Mouse (Mus musculus) liver, adult (tissue): ENCODE measurements around the gene Reep3.

Experiments used
- GATA4 ChIP-seq: IDR thresholded peaks from 2 replicates; pipeline ENCODE4 v1.6.1; 2014; ENCODE audit warnings: mild to moderate bottlenecking, low read length; ENCODE audit not compliant: insufficient replicate concordance

Gene Reep3

DNA sequence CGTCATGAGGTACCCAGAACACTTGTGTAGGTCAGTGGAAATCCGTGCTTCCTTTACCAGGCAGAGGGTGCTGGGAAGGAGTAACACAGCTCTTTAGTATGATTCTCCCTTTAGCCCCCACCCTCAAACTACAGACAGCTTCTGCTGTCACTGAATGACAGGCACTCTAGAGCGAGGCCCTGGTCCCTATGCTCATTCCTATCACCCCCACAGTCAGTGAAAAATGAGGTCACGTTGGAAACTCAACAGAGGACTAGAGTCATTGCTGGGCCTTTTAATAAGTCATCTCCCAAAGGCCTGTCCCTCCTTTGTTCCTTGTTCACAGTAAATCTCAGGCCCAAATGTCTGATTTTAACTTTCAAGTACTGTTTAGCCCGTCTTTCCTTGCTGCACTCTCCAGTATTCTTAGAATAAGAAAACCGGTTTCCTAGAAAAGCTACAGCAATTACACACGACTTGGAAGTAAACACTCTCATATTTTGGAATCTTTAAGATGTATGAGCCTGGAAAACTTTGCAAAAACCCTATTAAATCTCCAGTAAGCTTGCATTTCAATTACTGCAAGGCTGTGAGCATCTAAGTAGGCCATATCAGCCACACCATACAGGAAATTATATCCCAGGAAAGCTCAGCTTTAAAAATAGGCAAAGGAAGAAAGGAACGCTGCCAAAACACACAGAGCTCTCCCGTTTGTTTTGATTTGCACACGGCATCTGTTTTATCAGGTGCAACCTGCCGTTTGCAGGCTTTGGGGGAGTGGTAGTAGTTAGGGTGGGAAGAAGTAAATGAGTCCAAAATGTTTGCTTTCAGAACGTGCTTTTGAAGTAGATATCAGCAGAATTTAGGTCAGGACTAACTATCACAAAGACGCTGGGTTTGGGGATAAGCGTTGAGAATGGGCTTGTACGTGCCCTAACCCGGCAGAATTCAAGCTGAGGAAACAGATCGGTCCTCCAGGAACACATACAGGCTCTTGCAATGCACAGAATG is 40.6 kb downstream of the Reep3 start:
- no peak; the same call in 1 of the 2 replicates for TF ChIP-seq GATA4

DNA sequence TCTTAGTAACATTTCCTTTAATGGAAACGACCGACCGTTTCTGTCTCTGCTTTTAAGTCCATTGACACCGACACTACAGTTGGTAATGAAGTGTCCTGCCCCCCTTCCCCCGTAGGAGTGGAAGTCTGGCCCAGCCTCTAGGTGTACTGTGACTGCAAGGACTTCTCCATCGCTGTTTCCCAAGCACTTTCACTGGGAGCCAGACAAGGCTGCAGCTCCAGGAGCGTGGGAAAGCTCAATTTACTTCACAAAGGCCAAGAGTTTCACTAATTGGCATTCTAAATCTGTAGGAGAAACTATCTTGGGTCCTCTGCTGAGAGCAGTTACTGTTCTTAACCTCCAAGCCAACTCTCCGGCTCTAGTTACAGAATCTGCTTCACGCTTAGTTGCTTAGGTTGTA is 43.3 kb downstream of the Reep3 start:
- no peak for TF ChIP-seq GATA4

DNA sequence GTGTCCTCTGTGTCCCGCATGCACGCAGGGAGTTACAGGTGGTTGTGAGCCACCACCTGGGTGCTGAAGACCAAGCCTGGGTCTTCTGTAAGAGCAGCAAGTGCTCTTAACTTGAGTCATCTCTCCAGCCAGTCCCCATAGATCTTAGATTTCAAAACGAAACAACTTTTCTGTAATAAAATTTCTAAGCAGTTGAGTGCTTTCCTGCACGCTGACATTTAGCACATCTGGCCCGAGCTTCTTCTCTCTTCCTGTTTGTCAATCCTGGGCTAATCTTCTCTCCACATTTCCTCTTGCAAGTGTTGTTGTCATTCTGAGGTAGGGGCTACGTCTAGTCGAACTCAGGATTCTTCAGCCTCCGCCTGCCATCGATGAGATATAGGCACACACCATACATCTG is 44.3 kb downstream of the Reep3 start:
- no peak for TF ChIP-seq GATA4

DNA sequence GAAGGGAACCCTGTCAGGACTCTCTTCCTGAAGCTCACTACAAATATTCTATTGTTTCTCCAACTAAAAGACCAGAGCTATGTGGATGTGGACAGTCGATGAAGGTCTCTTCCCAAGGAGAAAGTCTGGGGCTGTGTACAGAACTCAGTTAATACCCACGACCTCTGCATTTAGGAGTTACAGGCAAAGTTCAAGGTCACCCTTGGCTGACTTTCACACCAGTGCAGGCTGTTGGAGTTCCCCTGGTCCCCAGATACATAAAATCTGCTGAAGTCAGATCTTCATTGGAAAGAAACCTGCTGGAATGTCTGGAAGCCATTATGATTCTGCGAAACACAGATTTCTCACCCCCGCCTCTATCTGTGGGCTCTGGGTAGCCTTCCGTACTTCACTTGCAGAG is 45.3 kb downstream of the Reep3 start:
- no peak for TF ChIP-seq GATA4

DNA sequence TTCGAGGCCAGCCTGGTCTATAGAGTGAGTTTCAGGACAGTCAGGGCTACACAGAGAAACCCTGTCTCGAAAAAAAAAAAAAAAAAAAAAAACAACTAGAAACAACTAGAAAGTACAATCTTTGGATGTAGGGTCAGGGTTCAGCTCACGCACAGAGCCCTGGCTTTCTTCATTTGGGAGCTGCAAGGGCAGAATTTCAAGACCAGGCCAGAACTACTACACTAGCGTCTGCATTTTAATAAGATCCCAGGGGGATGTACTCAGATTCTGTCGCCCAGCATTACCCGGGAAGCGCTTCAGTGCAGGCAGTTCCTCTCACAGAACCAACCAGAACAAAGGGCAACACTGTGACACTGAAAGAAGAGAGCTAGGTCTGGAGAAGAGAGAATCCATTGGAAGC is 46.0 kb downstream of the Reep3 start:
- no peak for TF ChIP-seq GATA4

DNA sequence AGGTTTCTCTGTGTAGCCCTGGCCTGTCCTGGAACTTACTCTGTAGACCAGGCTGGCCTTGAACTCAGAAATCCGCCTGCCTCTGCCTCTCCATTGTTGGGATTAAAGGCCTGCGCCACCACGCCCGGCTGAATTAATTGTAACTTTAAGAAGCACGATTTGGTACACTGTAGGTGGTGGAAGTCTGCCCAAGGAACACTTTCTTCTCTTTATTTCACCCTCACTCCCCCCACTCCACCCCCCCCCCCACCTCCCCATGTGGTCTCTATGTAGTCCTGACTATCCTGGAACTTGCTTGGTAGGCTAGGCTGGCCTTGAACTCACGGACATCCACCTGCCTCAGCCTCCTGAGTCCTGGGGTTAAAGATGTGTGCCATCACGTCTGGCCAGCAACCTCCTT is 47.1 kb downstream of the Reep3 start:
- TF ChIP-seq GATA4, result no peak

DNA sequence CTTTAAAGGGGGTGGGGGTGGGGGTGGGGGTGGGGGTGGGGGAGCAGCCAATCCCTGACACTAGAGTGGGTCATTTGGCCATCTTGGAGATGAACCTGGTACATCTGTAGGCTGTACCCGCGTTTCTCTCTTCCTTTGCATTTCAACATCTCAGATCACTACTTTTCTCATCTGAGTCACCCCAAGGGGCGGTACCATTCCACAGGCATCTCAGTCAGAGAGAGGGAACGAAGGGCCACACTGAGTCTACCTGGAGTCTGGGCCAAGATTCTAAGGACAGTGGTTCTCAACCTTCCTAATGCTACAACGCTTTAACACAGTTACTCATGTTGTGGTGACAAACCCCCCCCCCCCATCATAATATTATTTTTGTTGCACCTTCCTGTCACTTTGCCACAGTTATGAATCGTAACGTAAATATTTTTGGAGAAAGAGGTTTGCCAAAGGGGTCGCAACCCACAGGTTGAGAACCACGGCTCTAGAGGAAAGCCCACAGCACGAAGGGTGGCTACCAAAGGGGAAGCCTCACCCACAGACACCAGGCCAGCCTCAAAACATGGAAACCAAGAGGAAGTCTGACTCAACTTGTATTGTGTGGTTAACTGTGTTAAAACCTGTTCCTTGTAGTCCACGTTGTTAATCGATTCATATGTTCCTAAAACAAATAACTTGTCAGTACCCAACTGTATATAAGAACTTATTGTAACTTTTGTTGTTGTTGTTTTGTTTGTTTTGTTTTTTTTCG is 47.7 kb downstream of the Reep3 start:
- TF ChIP-seq GATA4, result no peak

DNA sequence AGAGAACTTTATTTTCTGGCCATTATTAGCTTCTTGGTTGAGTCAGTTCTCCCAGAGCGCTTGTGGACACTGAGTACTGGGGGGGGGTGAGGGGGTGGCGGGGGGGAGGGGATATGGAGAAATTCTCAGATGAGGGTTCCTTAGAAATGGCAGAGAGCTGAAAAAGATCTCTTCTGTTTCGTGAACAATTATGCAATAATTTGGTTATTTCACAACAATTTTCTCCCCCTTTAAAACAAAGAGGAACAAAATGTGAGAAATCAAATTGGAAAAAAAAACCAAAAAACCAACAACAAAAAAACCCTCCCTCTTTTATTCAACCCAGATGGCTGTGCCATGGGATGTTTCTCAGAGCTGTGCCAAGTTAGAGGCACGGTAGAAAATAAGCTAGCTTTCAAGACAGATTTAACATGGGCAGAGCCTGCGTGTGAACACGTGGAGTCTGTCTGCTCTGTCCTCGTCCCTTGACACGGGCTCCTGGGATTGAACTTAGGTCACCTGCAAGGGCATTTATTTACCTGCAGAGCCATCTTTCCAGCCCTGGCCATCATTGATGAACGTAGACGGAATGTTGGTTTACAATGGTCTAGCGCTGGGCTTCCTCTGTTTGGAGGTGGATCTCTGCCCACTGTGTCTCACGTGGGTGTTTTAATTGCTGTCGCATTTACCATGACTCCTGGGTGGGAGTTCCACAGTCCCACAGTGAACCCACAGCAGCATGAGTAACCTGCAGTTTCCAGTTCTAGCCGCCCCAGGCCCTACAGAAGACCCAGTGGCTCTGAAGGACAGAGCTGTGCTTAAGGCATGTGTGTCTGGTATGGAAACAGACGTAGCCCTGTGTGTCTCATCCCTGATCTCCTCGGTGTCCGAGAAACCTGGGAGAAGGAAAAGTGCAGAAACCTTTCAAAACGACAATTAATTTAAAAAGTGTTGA is 48.8 kb downstream of the Reep3 start:
- TF ChIP-seq GATA4, result no peak

DNA sequence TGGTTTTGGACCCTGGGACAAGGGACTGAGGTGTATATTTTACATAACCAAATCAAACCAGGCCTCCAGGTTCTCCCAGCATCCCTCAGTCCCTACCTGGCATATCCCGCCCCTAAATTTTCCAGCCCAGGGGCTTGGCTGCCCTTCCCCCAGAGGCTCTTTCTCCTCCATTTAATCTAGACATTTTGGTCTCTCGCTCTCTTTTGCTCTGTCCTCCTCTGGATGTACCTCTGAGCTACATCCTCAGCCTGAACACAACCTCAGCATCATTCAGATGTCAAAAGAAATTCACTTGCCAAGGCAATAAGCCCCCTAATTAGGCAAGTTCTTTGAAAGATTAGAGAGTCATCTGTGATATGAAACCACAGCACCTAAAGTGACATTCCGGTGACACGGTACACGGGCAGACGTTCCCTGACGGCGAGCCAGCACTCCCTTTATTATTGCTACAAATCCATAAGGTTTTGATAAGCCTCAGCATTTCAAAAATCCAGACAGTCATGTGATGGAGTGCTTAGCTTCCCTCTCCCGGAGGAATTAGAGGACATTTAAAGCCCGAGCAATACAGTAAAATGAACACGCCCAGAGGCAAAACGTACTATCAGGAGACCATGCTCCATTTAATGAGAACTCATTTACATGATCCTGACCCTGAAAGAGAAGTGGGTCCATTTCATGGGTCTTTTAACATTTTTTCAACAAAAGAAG is 51.4 kb downstream of the Reep3 start:
- no peak for TF ChIP-seq GATA4

DNA sequence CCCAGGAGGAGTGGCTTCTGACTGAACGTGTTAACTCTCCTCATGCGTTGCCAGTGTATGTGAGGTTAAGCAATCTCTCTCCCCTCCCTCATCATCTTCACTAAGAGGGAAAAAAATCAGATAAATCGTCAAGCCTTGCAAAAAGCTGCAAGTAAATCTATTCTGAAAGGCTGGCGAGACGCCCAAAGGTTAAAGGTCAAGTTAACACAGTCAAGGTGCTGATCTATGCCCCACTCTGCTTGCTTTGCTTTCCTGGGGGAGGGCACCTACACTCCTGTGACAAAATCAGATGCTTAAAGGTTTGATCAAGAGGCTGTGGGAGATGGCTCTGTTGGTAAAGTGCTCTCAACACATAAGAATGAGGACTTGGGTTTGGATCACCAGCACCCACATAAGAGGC is 52.4 kb downstream of the Reep3 start:
- TF ChIP-seq GATA4, result no peak

DNA sequence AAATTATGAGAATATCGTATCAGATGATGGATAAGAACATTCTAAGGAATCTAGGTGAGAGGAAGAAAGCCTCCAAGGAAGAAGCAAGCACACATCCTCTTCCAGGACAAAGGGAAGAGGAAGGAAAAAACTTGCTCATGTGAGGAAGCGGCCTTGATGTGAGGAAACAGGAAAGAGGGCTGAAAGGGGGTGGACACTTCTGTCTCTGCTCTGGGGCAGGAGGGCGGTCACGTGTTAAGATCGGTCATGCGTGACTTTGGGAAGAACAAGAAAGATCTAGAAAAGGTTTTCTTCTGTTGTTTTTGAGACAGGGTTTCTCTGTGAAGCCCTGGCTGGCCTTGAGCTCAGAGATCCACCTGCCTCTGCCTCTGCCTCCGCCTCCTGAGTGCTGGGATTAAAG is 53.5 kb downstream of the Reep3 start:
- TF ChIP-seq GATA4, result no peak

DNA sequence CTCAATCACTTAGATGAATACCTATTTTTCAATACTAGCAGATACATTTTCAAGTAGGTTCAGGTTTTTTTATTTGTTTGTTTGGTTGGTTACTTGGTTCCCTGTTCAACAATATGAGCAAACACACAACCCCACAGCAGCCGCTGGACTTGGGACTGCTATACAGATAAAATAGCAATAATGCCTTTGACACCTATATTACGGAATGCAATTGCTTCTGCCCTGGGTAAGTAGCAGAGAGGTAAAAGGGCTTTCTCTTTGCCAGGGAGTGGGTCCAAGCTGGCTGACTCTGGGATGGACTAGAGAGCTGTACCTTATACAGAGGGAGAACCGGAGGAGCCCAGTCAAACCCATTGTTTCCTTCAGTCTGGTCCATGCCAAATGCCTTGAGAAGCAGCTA is 56.3 kb downstream of the Reep3 start:
- TF ChIP-seq GATA4, result no peak

DNA sequence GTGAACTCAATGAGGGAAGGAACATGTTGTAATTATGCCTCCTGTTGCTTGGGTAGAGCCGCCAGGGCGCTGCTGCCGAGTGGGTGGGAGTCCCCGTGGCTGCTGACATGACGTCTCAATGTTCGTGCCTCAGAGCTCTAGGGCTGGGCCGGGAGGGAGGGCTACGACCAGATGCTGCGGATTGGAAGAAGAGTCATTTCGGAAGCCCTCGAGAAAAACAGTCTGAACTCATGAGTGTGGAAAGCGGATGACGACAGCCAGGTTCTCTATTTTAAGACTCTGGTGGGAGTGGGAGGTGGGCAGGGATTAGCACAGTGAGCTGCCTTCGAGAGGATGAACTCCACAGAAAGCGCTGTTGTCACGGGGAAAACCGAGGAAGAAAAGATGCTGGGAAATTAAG is 57.7 kb downstream of the Reep3 start:
- no peak for TF ChIP-seq GATA4

DNA sequence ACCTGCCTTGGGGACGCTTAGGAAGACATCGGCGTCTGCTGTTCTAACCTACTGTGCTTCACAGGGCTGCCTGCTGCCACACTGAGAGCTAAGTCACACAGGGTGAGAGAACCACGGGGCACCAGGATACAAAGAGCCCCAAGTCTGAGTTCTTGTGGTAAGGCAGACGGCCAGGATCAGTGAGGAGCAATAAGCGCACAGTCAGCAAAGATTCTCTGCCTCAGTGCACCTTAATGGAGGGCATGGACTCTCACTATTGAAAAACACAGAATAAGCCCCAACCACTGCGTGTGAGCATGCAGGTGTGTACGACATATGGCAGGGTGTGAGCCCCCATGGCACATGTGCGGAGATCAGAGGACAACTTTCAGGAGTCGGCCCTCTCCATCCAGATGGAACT is 60.2 kb downstream of the Reep3 start:
- TF ChIP-seq GATA4, result no peak
